Mouse (Mus musculus): Measurements from ENCODE around the gene Fam193a. TPM values are rescaled to one million over a fixed set of nuclear protein-coding genes. Genes with fewer than 3 reads are reported as not detected.

The Fam193a gene
- total RNA-seq, 4 experiments from 2014 or later: 41.6 to 48.2 (median 45.0) TPM

GRCm38 (mm10) chr5:34381700-34382099 is 12.0 kb downstream of the Fam193a start:
- DNase-seq (ENCODE audit: low spot score in 2 of 2): no peak

- no peak for DNase-seq (ENCODE audit: low spot score in 2 of 2)
Measured at GRCm38 (mm10) chr5:34385616-34386015, 15.9 kb downstream of the Fam193a start.

- no peak for DNase-seq (ENCODE audit: low spot score in 2 of 2)
Measured at GRCm38 (mm10) chr5:34386744-34387143, 17.0 kb downstream of the Fam193a start.

- DNase-seq (ENCODE audit: low spot score in 2 of 2): no peak
Measured at GRCm38 (mm10) chr5:34393251-34393650, 23.5 kb downstream of the Fam193a start.

- DNase-seq (ENCODE audit: low spot score in 2 of 2): no peak
Measured at GRCm38 (mm10) chr5:34395347-34395746, 25.6 kb downstream of the Fam193a start.

GRCm38 (mm10) chr5:34395850-34396540 is 26.3 kb downstream of the Fam193a start:
- no peak for DNase-seq (ENCODE audit: low spot score in 2 of 2)

- DNase-seq (ENCODE audit: low spot score in 2 of 2): no peak
Measured at GRCm38 (mm10) chr5:34397866-34398265, 28.1 kb downstream of the Fam193a start.

- DNase-seq (ENCODE audit: low spot score in 2 of 2): no peak
Measured at GRCm38 (mm10) chr5:34398326-34398725, 28.6 kb downstream of the Fam193a start.

- no peak for DNase-seq (ENCODE audit: low spot score in 2 of 2)
Measured at GRCm38 (mm10) chr5:34407366-34407918, 37.7 kb downstream of the Fam193a start.

- no peak for DNase-seq (ENCODE audit: low spot score in 2 of 2)
Measured at GRCm38 (mm10) chr5:34409002-34409401, 39.3 kb downstream of the Fam193a start.

GRCm38 (mm10) chr5:34410819-34411218 is 41.1 kb downstream of the Fam193a start:
- DNase-seq (ENCODE audit: low spot score in 2 of 2): no peak

- no peak for DNase-seq (ENCODE audit: low spot score in 2 of 2)
Measured at GRCm38 (mm10) chr5:34413921-34414320, 44.2 kb downstream of the Fam193a start.

- no peak for DNase-seq (ENCODE audit: low spot score in 2 of 2)
Measured at GRCm38 (mm10) chr5:34417251-34418008, 47.7 kb downstream of the Fam193a start.

- DNase-seq (ENCODE audit: low spot score in 2 of 2): no peak
Measured at GRCm38 (mm10) chr5:34419188-34419587, 49.5 kb downstream of the Fam193a start.

- no peak for DNase-seq (ENCODE audit: low spot score in 2 of 2)
Measured at GRCm38 (mm10) chr5:34430776-34431175, 61.0 kb downstream of the Fam193a start.

GRCm38 (mm10) chr5:34433786-34434185 is 64.1 kb downstream of the Fam193a start:
- DNase-seq (ENCODE audit: low spot score in 2 of 2): no peak

- peak in 1 of 2 experiments; percentile 20 for DNase-seq (ENCODE audit: low spot score in 2 of 2)
Measured at GRCm38 (mm10) chr5:34434241-34434640, 64.5 kb downstream of the Fam193a start.

GRCm38 (mm10) chr5:34438052-34438451 is 68.3 kb downstream of the Fam193a start:
- DNase-seq (ENCODE audit: low spot score in 2 of 2): no peak

GRCm38 (mm10) chr5:34438659-34439058 is 68.9 kb downstream of the Fam193a start:
- no peak for DNase-seq (ENCODE audit: low spot score in 2 of 2)

- no peak for DNase-seq (ENCODE audit: low spot score in 2 of 2)
Measured at GRCm38 (mm10) chr5:34439768-34440167, 70.0 kb downstream of the Fam193a start.

- DNase-seq (ENCODE audit: low spot score in 2 of 2): no peak
Measured at GRCm38 (mm10) chr5:34441797-34442196, 72.1 kb downstream of the Fam193a start.

GRCm38 (mm10) chr5:34446207-34446606 is 76.5 kb downstream of the Fam193a start:
- no peak for DNase-seq (ENCODE audit: low spot score in 2 of 2)

All from layer of hippocampus, adult 8-10 months (tissue).